Mouse (Mus musculus) neural tube, embryonic 13.5 days (tissue): Measurements from ENCODE around the gene Izumo4. TPM values are rescaled to one million over a fixed set of nuclear protein-coding genes. Genes with fewer than 3 reads are reported as not detected.
A peak's percentile ranks its signal among the peaks of the same experiment; 100 is the strongest.

ENCODE experiments used
- ATAC-seq: fragments of 200-750 bp; cut with Nextera tagmentation; 2 replicates; pipeline ENCODE4 v1.8.0; 2017; ENCODE audit warnings: low read depth, mild to moderate bottlenecking, moderate TSS enrichment, moderate library complexity
- H3K27ac ChIP-seq: fragments of 300-500 bp; sonication (generic); replicated peaks from 2 replicates; pipeline ENCODE4 v1.5.1; 2015; ENCODE audit warnings: moderate library complexity, mild to moderate bottlenecking, inconsistent platforms
- H3K27me3 ChIP-seq: fragments of 300-500 bp; sonication (generic); 2 replicates; pipeline ENCODE4 v1.6.1; 2015; ENCODE audit warnings: mild to moderate bottlenecking, inconsistent platforms
- H3K36me3 ChIP-seq: fragments of 300-500 bp; sonication (generic); 2 replicates; pipeline ENCODE4 v1.6.1; 2015; ENCODE audit warnings: mild to moderate bottlenecking, inconsistent platforms
- H3K4me1 ChIP-seq: fragments of 300-500 bp; sonication (generic); replicated peaks from 2 replicates; pipeline ENCODE4 v1.6.1; 2015; ENCODE audit warnings: inconsistent platforms
- H3K4me2 ChIP-seq: fragments of 300-500 bp; sonication (generic); 2 replicates; pipeline ENCODE4 v1.6.1; 2015; ENCODE audit warnings: inconsistent platforms, mild to moderate bottlenecking, moderate library complexity
- H3K4me3 ChIP-seq: fragments of 300-500 bp; sonication (generic); 2 replicates; pipeline ENCODE4 v1.5.1; 2015; ENCODE audit warnings: mild to moderate bottlenecking, inconsistent platforms
- H3K9ac ChIP-seq: fragments of 300-500 bp; sonication (generic); 2 replicates; pipeline ENCODE4 v1.6.1; 2015; ENCODE audit warnings: moderate library complexity, mild to moderate bottlenecking, inconsistent platforms
- H3K9me3 ChIP-seq: fragments of 300-500 bp; sonication (generic); 2 replicates; pipeline ENCODE4 v1.6.1; 2016; ENCODE audit warnings: inconsistent platforms
- WGBS: fragments of 180-500 bp; shearing (Covaris S2); methylation state at CpG from one replicate; pipeline ENCODE4 v1.1.7; 2015; 5-methylcytosine and 5-hydroxymethylcytosine counted together
- polyA plus RNA-seq: library from polyadenylated mRNA; unstranded; fragments of >200 nt; fragmentation: Nextera tagmentation; extraction: Ambion mirVana; gene quantifications from 2 replicates; pipeline ENCODE4 v1.2.1, GENCODE M21; 2015

Izumo4 gene
- polyA plus RNA-seq, 1 experiment from 2014 or later = 39.1 TPM

- no peak overlapping the region for H3K27ac ChIP-seq
- WGBS = 84% methylated on average over 2 of the region's 2 CpGs
Measured at GRCm38 (mm10) chr10:80695186-80695585, 6.8 kb upstream of the Izumo4 start.

DNA sequence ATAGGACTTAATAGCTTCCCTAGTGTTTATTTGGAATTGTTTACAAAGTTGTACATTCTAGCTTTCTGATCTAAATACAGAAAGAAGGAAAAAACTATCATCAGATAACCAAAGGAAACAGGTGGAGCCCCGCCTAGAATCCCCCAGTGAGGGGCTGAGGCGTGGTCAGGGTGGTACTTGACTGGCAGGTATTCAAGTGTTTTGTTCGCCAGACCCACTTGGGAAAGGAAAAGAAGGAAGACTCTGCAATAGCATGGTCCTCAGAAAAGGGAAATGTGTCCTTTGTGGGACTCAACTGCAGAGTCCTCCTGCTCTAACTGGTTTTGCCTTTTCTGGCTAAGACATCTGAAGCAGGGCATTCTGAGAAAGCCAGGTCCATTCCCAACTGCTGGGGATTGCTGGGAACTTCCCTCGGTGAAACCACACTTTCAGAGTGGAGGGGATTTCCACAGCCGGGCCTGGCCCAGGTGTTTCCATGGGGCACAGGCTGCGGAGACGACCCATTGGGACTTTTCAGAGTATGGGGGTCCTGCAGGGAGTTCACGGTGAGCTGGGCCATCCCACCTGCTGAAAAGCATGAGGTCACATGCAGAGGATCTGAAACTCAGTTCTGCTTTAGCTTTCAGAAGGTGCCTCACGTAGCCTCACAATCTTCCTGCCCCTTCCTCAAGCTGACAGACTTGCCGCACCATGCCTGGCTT is 6.0 kb upstream of the Izumo4 start:
- Histone ChIP-seq H3K4me2 (no peak overlapping the region), H3K4me1 (peaks cover 33% of the 10 kb centered on the region), H3K9me3 (no peaks in the 10 kb centered on the region), H3K27ac (peak overlapping the region; percentile 28; the same call in 1 of the 2 replicates), H3K27me3 (no peaks in the 10 kb centered on the region), H3K36me3 (peaks cover 20% of the 10 kb centered on the region), H3K9ac (no peak overlapping the region; the same call in 1 of the 2 replicates), H3K4me3 (no peak overlapping the region)
- ATAC-seq = no peak
- WGBS = 75% methylated on average over 10 of the region's 10 CpGs

More at GRCm38 (mm10) chr10:80695186-80695585, 6.8 kb upstream of the Izumo4 start:
- H3K36me3 ChIP-seq = peaks cover 27% of the 10 kb centered on the region
- ATAC-seq = no peak
- H3K4me1 ChIP-seq = peaks cover 26% of the 10 kb centered on the region
- H3K27me3 ChIP-seq = no peaks in the 10 kb centered on the region
- no peak overlapping the region for H3K4me3 ChIP-seq
- no peak overlapping the region for H3K9ac ChIP-seq
- no peak overlapping the region for H3K4me2 ChIP-seq
- no peaks in the 10 kb centered on the region for H3K9me3 ChIP-seq

DNA sequence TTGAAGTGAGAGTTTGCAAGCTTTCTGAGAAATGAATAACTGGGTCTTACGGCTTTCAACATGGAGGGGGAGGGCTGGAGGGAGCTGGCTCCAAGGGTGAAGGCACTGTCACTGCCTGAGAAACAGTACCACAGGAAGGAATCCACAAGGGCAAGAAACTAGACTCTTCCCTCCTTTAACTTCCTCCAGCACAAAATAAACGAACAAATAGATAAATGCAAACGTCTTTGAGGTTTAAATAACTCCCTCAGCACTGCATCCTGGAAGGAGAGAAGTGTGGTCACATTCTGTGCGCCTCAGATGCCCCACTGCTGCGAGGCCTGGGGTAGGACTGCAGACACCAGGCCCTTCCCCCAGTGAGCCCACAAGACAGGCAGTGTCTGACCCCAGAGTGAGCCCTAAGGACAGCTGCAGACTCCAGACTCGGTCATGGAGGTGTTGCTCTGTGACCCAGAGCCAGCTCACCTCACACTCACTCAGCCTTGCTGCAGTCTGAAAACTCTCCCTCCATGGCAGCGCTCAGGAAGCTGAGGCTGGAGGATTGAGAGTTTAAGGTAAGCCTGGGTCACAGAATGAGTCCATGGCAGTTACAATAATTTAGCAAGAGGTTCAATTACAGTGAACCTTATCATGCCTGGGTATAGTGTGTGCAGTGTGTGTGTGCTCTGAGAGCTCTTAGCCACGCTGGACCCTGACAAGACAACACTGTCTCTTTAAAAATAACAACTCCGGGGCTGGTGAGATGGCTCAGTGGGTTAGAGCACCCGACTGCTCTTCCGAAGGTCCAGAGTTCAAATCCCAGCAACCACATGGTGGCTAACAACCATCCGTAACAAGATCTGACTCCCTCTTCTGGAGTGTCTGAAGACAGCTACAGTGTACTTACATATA is 5.2 kb upstream of the Izumo4 start:
- no peaks in the 10 kb centered on the region for H3K27me3 ChIP-seq
- no peak for ATAC-seq
- WGBS = 76% methylated on average over 12 of the region's 12 CpGs
- H3K4me3 ChIP-seq = no peak overlapping the region
- no peaks in the 10 kb centered on the region for H3K9me3 ChIP-seq
- H3K9ac ChIP-seq = peak overlapping the region; percentile 31; the same call in 1 of the 2 replicates
- H3K4me2 ChIP-seq = no peak overlapping the region
- peak overlapping the region; percentile 28; the same call in 1 of the 2 replicates for H3K27ac ChIP-seq
- H3K36me3 ChIP-seq = peaks cover 16% of the 10 kb centered on the region
- H3K4me1 ChIP-seq = peaks cover 38% of the 10 kb centered on the region

- Histone ChIP-seq H3K4me1 (peaks cover 39% of the 10 kb centered on the region), H3K9me3 (no peaks in the 10 kb centered on the region), H3K27me3 (no peaks in the 10 kb centered on the region), H3K4me3 (no peak overlapping the region), H3K9ac (no peak overlapping the region), H3K4me2 (no peak overlapping the region), H3K36me3 (peaks cover 16% of the 10 kb centered on the region), H3K27ac (no peak overlapping the region)
- no peak for ATAC-seq
- WGBS = 92% methylated on average over 8 of the region's 8 CpGs
Measured at GRCm38 (mm10) chr10:80697393-80697787, 4.6 kb upstream of the Izumo4 start.

- Histone ChIP-seq H3K4me1 (peaks cover 43% of the 10 kb centered on the region), H3K27me3 (no peaks in the 10 kb centered on the region), H3K4me3 (no peak overlapping the region), H3K36me3 (peaks cover 13% of the 10 kb centered on the region), H3K9me3 (no peaks in the 10 kb centered on the region), H3K9ac (0 out of 2 replicates have a peak overlapping the region, but pooled peaks have one; percentile 34), H3K4me2 (no peak overlapping the region), H3K27ac (no peak overlapping the region)
- no peak for ATAC-seq
- WGBS = 80% methylated on average over 9 of the region's 9 CpGs
Measured at GRCm38 (mm10) chr10:80697812-80698211, 4.2 kb upstream of the Izumo4 start.

- Histone ChIP-seq H3K9me3 (no peaks in the 10 kb centered on the region), H3K4me2 (no peak overlapping the region), H3K36me3 (peaks cover 10% of the 10 kb centered on the region), H3K27ac (no peak overlapping the region), H3K4me3 (no peak overlapping the region), H3K27me3 (no peaks in the 10 kb centered on the region), H3K9ac (0 out of 2 replicates have a peak overlapping the region, but pooled peaks have one; percentile 22), H3K4me1 (peaks cover 51% of the 10 kb centered on the region)
- WGBS = 90% methylated on average over 9 of the region's 9 CpGs
- no peak for ATAC-seq
Measured at GRCm38 (mm10) chr10:80698605-80699004, 3.4 kb upstream of the Izumo4 start.

GRCm38 (mm10) chr10:80700038-80700504 is 1.9 kb upstream of the Izumo4 start:
- Histone ChIP-seq H3K4me2 (peak overlapping the region; percentile 83), H3K4me1 (peaks cover 63% of the 10 kb centered on the region), H3K4me3 (no peak overlapping the region), H3K27me3 (no peaks in the 10 kb centered on the region), H3K9ac (peak overlapping the region; percentile 83), H3K9me3 (no peaks in the 10 kb centered on the region), H3K36me3 (peaks cover 1% of the 10 kb centered on the region), H3K27ac (no peak overlapping the region)
- WGBS = 90% methylated on average over 7 of the region's 7 CpGs
- ATAC-seq = no peak

DNA sequence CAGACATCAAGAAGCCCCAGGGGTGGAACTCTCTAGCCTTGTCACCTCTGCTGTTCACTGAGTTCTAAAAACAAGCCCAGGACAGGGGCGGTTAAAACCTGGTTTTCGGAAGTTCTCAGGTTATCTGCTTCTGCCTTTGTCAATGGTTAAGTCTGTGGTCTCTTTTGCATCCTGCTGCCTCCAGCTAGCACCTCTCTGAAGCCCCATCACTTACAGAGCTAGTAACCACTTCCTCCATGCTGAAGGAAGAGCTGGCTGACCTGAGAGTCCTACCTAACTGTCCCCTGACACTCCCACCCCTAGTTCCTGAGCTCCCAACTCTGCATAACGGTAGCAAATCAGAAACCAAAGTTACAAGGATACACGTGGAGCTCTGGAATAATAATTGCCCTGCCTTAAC is 1.3 kb upstream of the Izumo4 start:
- Histone ChIP-seq H3K4me1 (peaks cover 63% of the 10 kb centered on the region), H3K36me3 (peaks cover 8% of the 10 kb centered on the region), H3K9ac (peak overlapping the region; percentile 83), H3K27ac (no peak overlapping the region), H3K27me3 (no peaks in the 10 kb centered on the region), H3K4me2 (peak overlapping the region; percentile 83), H3K4me3 (peak overlapping the region; percentile 73), H3K9me3 (no peaks in the 10 kb centered on the region)
- ATAC-seq = no peak
- WGBS = 47% methylated on average over 4 of the region's 4 CpGs

DNA sequence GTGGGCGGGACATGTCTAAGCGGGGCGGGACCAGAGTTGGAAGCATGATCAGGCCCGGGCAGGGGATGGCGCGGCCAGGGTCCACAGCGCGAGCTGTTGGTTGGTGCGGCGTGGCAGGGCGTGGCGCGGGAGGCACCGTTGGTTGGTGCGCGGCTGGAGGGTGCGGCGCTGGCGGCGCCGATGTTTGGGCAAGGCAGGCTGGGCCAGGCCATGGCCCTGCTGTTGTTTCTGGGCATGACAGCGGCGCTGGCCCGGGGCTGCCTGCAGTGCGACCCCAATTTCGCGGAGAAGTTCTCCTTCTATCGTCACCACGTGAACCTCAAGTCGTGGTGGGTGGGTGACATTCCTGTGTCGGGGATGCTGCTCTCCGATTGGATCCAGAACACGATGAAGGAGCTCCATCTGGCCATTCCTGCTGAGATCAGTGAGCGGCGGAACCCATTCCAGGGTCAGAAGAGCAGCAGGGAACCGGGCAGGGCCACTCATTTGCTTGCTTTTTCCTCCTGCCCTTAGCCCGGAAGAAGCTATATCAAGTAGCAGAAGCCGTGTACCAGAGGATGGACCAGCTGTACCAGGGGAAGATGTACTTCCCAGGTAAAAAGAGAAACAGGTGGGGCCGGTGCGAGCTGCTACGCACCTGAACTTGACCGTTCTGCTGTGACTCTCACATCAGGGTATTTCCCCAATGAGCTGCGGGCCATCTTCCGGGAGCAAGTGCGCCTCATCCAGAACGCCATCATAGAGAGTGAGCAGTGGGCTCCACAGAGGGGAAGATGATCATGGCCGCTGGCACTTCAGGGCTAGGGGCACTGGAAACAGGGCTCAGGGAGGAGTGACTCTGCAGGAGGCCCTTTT is 779 bp downstream of the Izumo4 start:
- H3K9me3 ChIP-seq = no peaks in the 10 kb centered on the region
- H3K36me3 ChIP-seq = peaks cover 28% of the 10 kb centered on the region
- peak overlapping the region; percentile 83 for H3K4me2 ChIP-seq
- peak overlapping the region; percentile 75 for H3K9ac ChIP-seq
- H3K27ac ChIP-seq = peak overlapping the region; percentile 89
- under 1% methylated on average over 47 of the region's 47 CpGs for WGBS
- no peaks in the 10 kb centered on the region for H3K27me3 ChIP-seq
- H3K4me3 ChIP-seq = peak overlapping the region; percentile 73
- ATAC-seq = peak; percentile 90
- peaks cover 59% of the 10 kb centered on the region for H3K4me1 ChIP-seq

DNA sequence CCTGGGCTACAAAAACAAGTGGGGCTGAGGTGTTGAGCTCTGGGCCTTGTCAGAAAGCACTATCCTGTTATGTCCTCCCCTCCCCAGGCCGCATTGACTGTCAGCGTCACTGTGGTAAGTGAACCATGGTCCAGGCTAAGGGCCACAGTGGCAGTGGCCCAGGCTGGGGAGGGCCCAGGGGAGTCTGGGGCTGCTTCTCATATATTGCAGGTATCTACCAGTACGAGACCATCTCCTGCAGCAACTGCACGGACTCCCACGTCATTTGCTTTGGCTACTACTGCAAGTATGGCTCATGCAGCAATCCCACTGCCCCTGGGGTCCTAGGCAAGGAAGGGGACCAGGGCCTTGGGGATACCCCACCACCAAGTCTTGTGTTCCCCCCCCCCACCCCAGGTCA is 1.7 kb downstream of the Izumo4 start:
- H3K36me3 ChIP-seq = peaks cover 36% of the 10 kb centered on the region
- 85% methylated on average over 5 of the region's 5 CpGs for WGBS
- no peaks in the 10 kb centered on the region for H3K9me3 ChIP-seq
- peak overlapping the region; percentile 89 for H3K27ac ChIP-seq
- no peak for ATAC-seq
- H3K9ac ChIP-seq = peak overlapping the region; percentile 75
- peaks cover 51% of the 10 kb centered on the region for H3K4me1 ChIP-seq
- H3K4me3 ChIP-seq = peak overlapping the region; percentile 73
- H3K27me3 ChIP-seq = no peaks in the 10 kb centered on the region
- H3K4me2 ChIP-seq = peak overlapping the region; percentile 83

DNA sequence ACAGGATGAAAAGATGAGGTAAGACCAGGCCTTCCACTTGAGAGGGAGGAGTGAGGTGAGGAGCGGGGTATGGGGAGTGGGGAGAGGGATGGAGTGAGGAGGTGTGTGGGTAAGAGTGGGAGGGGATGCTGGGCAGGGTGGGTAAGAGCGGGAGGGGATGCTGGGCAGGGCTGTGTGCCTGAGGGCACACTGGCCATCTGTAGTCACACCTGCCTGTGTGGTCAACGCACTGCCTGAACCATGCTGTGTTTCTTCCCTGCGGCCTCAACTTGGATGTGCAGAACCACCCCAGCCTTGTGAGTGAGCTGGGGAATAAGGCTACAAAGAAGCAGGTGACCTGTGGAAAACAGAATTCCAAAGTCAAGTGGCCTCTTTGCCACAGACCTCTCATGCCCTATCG is 2.4 kb downstream of the Izumo4 start:
- H3K9ac ChIP-seq = 0 out of 2 replicates have a peak overlapping the region, but pooled peaks have one; percentile 43
- no peak overlapping the region for H3K27ac ChIP-seq
- no peak overlapping the region for H3K4me2 ChIP-seq
- ATAC-seq = no peak
- no peaks in the 10 kb centered on the region for H3K27me3 ChIP-seq
- no peak overlapping the region for H3K4me3 ChIP-seq
- 87% methylated on average over 5 of the region's 5 CpGs for WGBS
- peaks cover 44% of the 10 kb centered on the region for H3K36me3 ChIP-seq
- H3K4me1 ChIP-seq = peaks cover 44% of the 10 kb centered on the region
- no peaks in the 10 kb centered on the region for H3K9me3 ChIP-seq
